Mouse (Mus musculus) hindbrain, embryonic 13.5 days (tissue): ENCODE data around the gene Kif17. TPM values are rescaled to one million over a fixed set of nuclear protein-coding genes. Genes with fewer than 3 reads are reported as not detected.

Experiments
- ATAC-seq: fragments of 200-750 bp; cut with Nextera tagmentation; 2 replicates; pipeline ENCODE4 v1.8.0; 2017; ENCODE audit warnings: moderate TSS enrichment; ENCODE audit not compliant: low FRiP score
- H3K27ac ChIP-seq: fragments of 300-500 bp; sonication (generic); 2 replicates; pipeline ENCODE4 v1.5.1; 2015; ENCODE audit warnings: inconsistent platforms, mild to moderate bottlenecking, moderate library complexity
- H3K27me3 ChIP-seq: fragments of 300-500 bp; sonication (generic); 2 replicates; pipeline ENCODE4 v1.6.1; 2015; ENCODE audit warnings: mild to moderate bottlenecking, inconsistent platforms
- H3K36me3 ChIP-seq: fragments of 300-500 bp; sonication (generic); 2 replicates; pipeline ENCODE4 v1.6.1; 2015; ENCODE audit warnings: mild to moderate bottlenecking, inconsistent platforms
- H3K4me1 ChIP-seq: fragments of 300-500 bp; sonication (generic); replicated peaks from 2 replicates; pipeline ENCODE4 v1.6.1; 2015; ENCODE audit warnings: inconsistent platforms
- H3K4me2 ChIP-seq: fragments of 300-500 bp; sonication (generic); 2 replicates; pipeline ENCODE4 v1.6.1; 2015; ENCODE audit warnings: inconsistent platforms, mild to moderate bottlenecking, moderate library complexity
- H3K4me3 ChIP-seq: fragments of 300-500 bp; sonication (generic); 2 replicates; pipeline ENCODE4 v1.5.1; 2015; ENCODE audit warnings: mild to moderate bottlenecking, inconsistent platforms
- H3K9ac ChIP-seq: fragments of 300-500 bp; sonication (generic); 2 replicates; pipeline ENCODE4 v1.6.1; 2015; ENCODE audit warnings: mild to moderate bottlenecking, inconsistent platforms
- H3K9me3 ChIP-seq: fragments of 300-500 bp; sonication (generic); 2 replicates; pipeline ENCODE4 v1.6.1; 2016; ENCODE audit warnings: inconsistent platforms
- WGBS: fragments of 180-500 bp; shearing (Covaris S2); methylation state at CpG from one replicate; pipeline ENCODE4 v1.1.7; 2015; 5-methylcytosine and 5-hydroxymethylcytosine counted together
- polyA plus RNA-seq: library from polyadenylated mRNA; unstranded; fragments of >200 nt; fragmentation: Nextera tagmentation; extraction: Ambion mirVana; gene quantifications from 2 replicates; pipeline ENCODE4 v1.2.1, GENCODE M21; 2015

The Kif17 gene
- polyA plus RNA-seq: 2.5 and 2.6 TPM in 2 replicates

DNA sequence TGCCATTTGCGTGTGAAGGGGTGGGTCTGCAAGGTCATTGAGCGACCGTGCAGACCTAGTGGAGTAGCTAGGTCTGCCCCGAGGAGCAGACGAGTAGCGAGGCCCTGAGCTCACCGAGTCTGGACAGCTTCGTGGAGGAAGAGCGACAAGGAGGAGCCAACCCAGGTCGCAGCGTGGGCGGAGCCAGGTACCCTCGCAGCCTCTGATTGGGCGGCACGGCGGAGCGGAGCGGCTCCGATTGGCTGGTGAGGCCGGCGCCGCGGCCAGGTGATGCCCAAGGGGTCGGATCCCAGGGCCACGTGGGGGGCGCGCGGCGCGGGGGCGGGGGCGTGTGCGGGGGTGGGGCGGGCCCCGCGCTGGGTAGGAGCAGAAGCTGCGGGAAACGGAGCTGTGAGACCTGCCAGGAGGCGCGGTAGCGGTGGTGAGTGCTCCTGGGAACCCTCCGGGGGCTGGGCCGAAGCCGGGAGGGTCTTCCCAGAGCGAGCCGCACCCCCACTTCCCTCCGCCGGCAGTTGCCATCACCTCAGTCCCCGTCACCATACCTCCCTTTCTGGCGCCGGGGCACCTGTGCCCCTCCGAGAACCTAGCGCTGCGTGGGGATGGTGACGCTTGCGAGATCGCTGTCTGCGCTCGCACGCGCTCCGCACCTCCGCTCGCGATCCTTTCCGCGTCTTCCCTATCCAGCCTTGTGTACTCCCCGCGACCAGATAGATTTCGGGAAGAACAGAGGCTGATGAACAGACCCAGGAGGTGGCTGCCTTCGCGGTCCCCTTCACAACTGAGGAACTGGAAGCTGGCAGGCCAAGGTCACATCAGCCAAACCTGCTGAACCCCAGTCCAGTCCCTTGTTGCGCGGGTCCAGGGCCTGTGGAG is at the start of gene Kif17, which contains the start of gene Sh2d5:
Kif17 (plus strand) TSS at position 348 of the 873 bp plus-strand sequence.
Sh2d5 (plus strand) TSS at position 316 of the 873 bp plus-strand sequence.
- peak; percentile 93 for ATAC-seq
- WGBS: under 1% methylated on average over 74 of the region's 74 CpGs
- Histone ChIP-seq H3K9ac (peak within 1 kb of the TSS; percentile 78), H3K27ac (peak within 1 kb of the TSS; percentile 81), H3K36me3 (peaks cover 26% of the 10 kb centered on the region), H3K9me3 (no peaks in the 10 kb centered on the region), H3K4me3 (peak within 1 kb of the TSS; percentile 62), H3K27me3 (peaks cover 40% of the 10 kb centered on the region), H3K4me2 (peak within 1 kb of the TSS; percentile 92), H3K4me1 (peaks cover 43% of the 10 kb centered on the region)

- H3K36me3 ChIP-seq: peaks cover 93% of the 10 kb centered on the region
- WGBS: 94% methylated on average over 3 of the region's 3 CpGs
- H3K9ac ChIP-seq: no peak overlapping the region
- no peak overlapping the region for H3K4me2 ChIP-seq
- H3K9me3 ChIP-seq: no peaks in the 10 kb centered on the region
- no peaks in the 10 kb centered on the region for H3K4me1 ChIP-seq
- no peak overlapping the region for H3K4me3 ChIP-seq
- no peaks in the 10 kb centered on the region for H3K27me3 ChIP-seq
- H3K27ac ChIP-seq: no peak overlapping the region
- no peak for ATAC-seq
Observed at GRCm38 (mm10) chr4:138200769-138201168, 49.5 kb upstream of the Kif17 start.

DNA sequence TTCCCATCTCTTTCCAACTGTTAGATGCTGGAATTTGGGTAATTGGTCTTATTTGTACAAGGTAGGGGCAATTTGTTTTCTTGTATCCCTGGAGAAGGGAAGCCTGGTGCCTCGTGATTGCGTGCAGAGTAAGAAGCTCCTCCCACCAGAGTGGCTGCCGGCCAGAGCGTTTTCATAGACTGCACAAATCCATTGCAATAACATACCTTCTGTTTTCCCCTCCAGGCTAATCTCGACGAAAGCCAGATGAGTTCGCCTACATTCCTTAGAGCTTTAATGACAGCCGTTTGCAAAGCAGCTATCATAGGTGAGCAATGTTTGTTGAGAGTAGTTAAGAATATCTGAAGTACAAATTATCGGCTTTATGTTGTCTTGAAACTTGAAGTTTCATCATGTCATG is 48.5 kb upstream of the Kif17 start:
- Histone ChIP-seq H3K27ac (no peak overlapping the region), H3K9me3 (no peaks in the 10 kb centered on the region), H3K4me1 (no peaks in the 10 kb centered on the region), H3K9ac (no peak overlapping the region), H3K4me2 (no peak overlapping the region), H3K27me3 (no peaks in the 10 kb centered on the region), H3K4me3 (no peak overlapping the region), H3K36me3 (peaks cover 90% of the 10 kb centered on the region)
- no peak for ATAC-seq
- 88% methylated on average over 9 of the region's 9 CpGs for WGBS

- Histone ChIP-seq H3K9ac (no peak overlapping the region), H3K9me3 (no peaks in the 10 kb centered on the region), H3K27me3 (no peaks in the 10 kb centered on the region), H3K36me3 (peaks cover 47% of the 10 kb centered on the region), H3K4me2 (no peak overlapping the region), H3K27ac (no peak overlapping the region), H3K4me1 (0 out of 2 replicates have a peak, but pooled peaks cover under 1% of the 10 kb centered on the region), H3K4me3 (no peak overlapping the region)
- WGBS: 93% methylated on average over 5 of the region's 5 CpGs
- no peak for ATAC-seq
Observed at GRCm38 (mm10) chr4:138210116-138210515, 40.1 kb upstream of the Kif17 start.

DNA sequence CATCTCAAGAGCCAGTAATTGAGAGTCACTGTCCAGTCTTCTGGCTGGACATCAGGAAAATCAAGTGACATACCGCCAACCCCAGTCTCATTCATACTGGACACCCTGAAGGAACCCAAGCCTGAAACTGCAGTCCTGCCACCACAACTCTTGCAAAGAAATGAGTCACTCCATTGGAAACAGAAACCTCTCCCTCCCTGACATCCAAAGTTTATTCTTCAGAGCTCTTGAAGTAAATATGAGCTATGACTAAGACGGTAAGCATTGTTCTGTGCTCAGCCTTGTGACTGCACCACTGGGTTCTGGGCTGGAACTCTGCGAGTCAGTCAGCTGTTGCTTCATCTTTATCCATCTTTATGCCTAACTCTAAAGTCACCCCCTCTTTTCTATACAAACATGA is 36.4 kb upstream of the Kif17 start:
- no peak overlapping the region for H3K9ac ChIP-seq
- H3K9me3 ChIP-seq: no peaks in the 10 kb centered on the region
- peaks cover 22% of the 10 kb centered on the region for H3K4me1 ChIP-seq
- no peak for ATAC-seq
- peaks cover 19% of the 10 kb centered on the region for H3K36me3 ChIP-seq
- H3K4me2 ChIP-seq: no peak overlapping the region
- 88% methylated on average over 3 of the region's 3 CpGs for WGBS
- H3K27ac ChIP-seq: no peak overlapping the region
- no peaks in the 10 kb centered on the region for H3K27me3 ChIP-seq
- no peak overlapping the region for H3K4me3 ChIP-seq

- Histone ChIP-seq H3K4me2 (peak overlapping the region; percentile 66), H3K36me3 (peaks cover 3% of the 10 kb centered on the region; the same call in 1 of the 2 replicates), H3K27ac (peak overlapping the region; percentile 100), H3K9ac (peak overlapping the region; percentile 99), H3K9me3 (no peaks in the 10 kb centered on the region), H3K27me3 (no peaks in the 10 kb centered on the region), H3K4me3 (peak overlapping the region; percentile 100), H3K4me1 (peaks cover 40% of the 10 kb centered on the region)
- no peak for ATAC-seq
- 49% methylated on average over 13 of the region's 13 CpGs for WGBS
Observed at GRCm38 (mm10) chr4:138215671-138216199, 34.5 kb upstream of the Kif17 start.

DNA sequence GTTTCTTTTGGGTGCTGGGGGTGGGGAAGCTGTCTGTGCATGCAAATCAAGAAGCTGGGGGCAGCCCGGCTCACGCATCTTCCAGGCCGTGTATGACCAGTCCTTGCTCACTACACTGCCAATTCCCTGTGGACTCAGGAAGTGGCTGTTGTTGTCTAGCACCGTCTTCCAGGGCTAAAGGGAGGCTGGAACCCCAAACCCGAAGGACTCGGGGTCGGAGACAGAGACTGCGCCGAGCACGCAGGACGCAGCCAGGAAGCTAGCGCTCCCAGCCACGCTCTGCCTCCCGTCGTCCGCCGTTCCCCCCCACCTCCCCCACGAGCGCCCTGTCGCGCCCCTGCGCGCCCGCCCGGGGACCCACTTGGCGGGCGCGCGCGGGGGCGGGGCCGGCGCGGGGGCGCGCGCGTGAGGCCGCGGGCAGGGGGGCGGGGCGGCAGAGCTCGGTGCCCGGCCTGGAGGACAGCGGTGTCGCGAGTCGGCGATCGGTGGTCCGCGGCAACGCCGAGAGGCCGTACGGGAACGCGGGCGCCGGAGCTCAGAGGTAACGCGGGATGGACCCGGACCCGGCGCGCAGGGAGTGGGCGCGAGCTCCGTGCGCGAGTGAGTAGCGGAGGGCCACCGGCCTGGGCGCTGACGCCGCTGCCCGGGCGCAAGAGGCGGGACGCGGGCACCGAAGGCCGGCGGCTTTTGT is 33.9 kb upstream of the Kif17 start, which contains the start of gene Hp1bp3:
Hp1bp3 (plus strand) TSS at position 97 of the 691 bp plus-strand sequence.
- peak within 1 kb of the TSS; percentile 94 for H3K4me2 ChIP-seq
- H3K27ac ChIP-seq: peak within 1 kb of the TSS; percentile 100
- peak; percentile 83 for ATAC-seq
- H3K4me1 ChIP-seq: peaks cover 42% of the 10 kb centered on the region
- no peaks in the 10 kb centered on the region for H3K27me3 ChIP-seq
- no peaks in the 10 kb centered on the region for H3K9me3 ChIP-seq
- H3K4me3 ChIP-seq: peak within 1 kb of the TSS; percentile 100
- H3K36me3 ChIP-seq: 0 out of 2 replicates have a peak, but pooled peaks cover 3% of the 10 kb centered on the region
- peak within 1 kb of the TSS; percentile 99 for H3K9ac ChIP-seq
- WGBS: under 1% methylated on average over 67 of the region's 84 CpGs

- Histone ChIP-seq H3K27me3 (no peaks in the 10 kb centered on the region), H3K27ac (peak overlapping the region; percentile 100), H3K9ac (peak overlapping the region; percentile 99), H3K4me2 (peak overlapping the region; percentile 94), H3K4me3 (peak overlapping the region; percentile 100), H3K9me3 (no peaks in the 10 kb centered on the region), H3K36me3 (peaks cover 4% of the 10 kb centered on the region; the same call in 1 of the 2 replicates), H3K4me1 (peaks cover 42% of the 10 kb centered on the region)
- peak; percentile 97 for ATAC-seq
- WGBS: under 1% methylated on average over 58 of the region's 68 CpGs
Observed at GRCm38 (mm10) chr4:138216891-138217392, 33.3 kb upstream of the Kif17 start.

DNA sequence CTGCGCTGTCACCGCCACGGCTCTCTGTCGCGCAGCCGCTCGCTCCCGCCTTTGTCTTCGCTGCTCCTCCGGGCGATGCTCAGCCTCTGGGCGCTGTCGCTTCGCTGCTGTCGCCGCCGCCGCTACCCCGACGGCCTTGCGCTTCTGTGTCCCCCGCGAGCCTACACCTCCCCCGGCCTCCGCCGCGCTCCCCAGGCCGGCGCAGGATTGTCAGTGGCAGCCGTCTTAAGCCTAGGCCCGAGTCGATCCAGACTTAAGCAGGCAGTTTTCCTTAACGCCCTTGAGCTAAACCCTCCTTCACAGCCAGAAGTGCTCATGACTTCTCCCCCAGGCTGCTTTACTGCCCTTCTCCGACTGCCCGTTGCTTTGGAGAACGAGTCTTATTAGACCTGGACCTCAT is 32.8 kb upstream of the Kif17 start:
- H3K4me2 ChIP-seq: peak overlapping the region; percentile 94
- H3K27ac ChIP-seq: peak overlapping the region; percentile 100
- peak overlapping the region; percentile 100 for H3K4me3 ChIP-seq
- under 1% methylated on average over 34 of the region's 36 CpGs for WGBS
- H3K9ac ChIP-seq: peak overlapping the region; percentile 99
- H3K27me3 ChIP-seq: no peaks in the 10 kb centered on the region
- peaks cover 46% of the 10 kb centered on the region for H3K4me1 ChIP-seq
- no peak; the same call in 1 of the 2 replicates for ATAC-seq
- peaks cover 9% of the 10 kb centered on the region for H3K36me3 ChIP-seq
- H3K9me3 ChIP-seq: no peaks in the 10 kb centered on the region

DNA sequence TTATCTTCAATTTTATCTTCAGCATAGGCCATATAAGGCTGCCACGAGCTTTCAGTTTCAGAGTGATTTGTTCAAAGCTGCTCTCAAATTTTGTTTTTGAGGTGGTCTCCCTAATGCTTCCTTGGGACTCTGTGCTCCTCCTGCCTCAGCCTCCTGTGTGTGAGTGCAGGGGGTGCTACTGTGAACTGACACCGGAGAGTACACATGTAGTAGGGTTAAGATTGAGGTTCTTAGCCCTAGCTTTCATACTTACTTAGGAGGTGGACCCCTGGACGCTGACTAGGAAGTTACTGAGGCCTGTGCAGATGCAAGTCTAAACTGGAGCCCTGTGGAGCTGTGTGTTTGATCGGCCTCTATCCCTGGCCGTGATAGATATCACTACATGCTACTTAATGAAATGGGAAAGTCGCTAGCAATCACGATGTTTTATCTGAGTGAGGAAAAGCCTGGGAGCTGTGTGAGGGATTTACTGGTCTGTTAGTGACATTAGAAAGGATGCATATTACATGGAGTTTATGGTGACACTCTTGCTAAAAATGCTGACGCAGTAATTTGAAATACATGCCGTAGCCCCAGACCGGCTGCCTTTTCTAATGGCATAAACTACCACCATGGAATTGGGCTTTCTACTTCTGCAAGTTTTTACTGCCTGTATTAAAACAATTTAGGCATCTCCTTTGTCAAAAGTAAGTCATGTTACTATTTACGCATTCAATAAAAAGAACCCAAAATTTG is 32.1 kb upstream of the Kif17 start:
- Histone ChIP-seq H3K4me2 (peak overlapping the region; percentile 94), H3K9me3 (no peaks in the 10 kb centered on the region), H3K27ac (peak overlapping the region; percentile 100; the same call in 1 of the 2 replicates), H3K4me1 (peaks cover 46% of the 10 kb centered on the region), H3K36me3 (peaks cover 15% of the 10 kb centered on the region), H3K4me3 (peak overlapping the region; percentile 100), H3K9ac (peak overlapping the region; percentile 99), H3K27me3 (no peaks in the 10 kb centered on the region)
- ATAC-seq: no peak
- 83% methylated on average over 11 of the region's 11 CpGs for WGBS

- H3K9me3 ChIP-seq: no peaks in the 10 kb centered on the region
- H3K36me3 ChIP-seq: peaks cover 27% of the 10 kb centered on the region
- no peak for ATAC-seq
- no peak overlapping the region for H3K4me3 ChIP-seq
- peaks cover 46% of the 10 kb centered on the region for H3K4me1 ChIP-seq
- 0 out of 2 replicates have a peak overlapping the region, but pooled peaks have one; percentile 25 for H3K9ac ChIP-seq
- no peak overlapping the region for H3K4me2 ChIP-seq
- no peaks in the 10 kb centered on the region for H3K27me3 ChIP-seq
- H3K27ac ChIP-seq: no peak overlapping the region
- WGBS: 91% methylated on average over 5 of the region's 5 CpGs
Observed at GRCm38 (mm10) chr4:138219331-138219730, 30.9 kb upstream of the Kif17 start.
